Mouse (Mus musculus) embryonic facial prominence, embryonic 11.5 days (tissue): ENCODE data around the gene Ttll1. TPM values are rescaled to one million over a fixed set of nuclear protein-coding genes. Genes with fewer than 3 reads are reported as not detected.

ENCODE experiments used
- ATAC-seq: fragments of 200-750 bp; cut with Nextera tagmentation; replicated peaks from 2 replicates; pipeline ENCODE4 v1.8.0; 2017; ENCODE audit warnings: low read depth; ENCODE audit not compliant: insufficient number of reproducible peaks, low FRiP score, low TSS enrichment
- DNase-seq: peaks from one replicate; pipeline ENCODE4 v3.0.0-alpha.2; 2015; ENCODE audit warnings: low spot score
- H3K27ac ChIP-seq: fragments of 300-500 bp; sonication (generic); replicated peaks from 2 replicates; pipeline ENCODE4 v1.5.1; 2014; ENCODE audit warnings: mild to moderate bottlenecking, low read depth, low read length, control low read depth
- H3K27me3 ChIP-seq: fragments of 300-500 bp; sonication (generic); 2 replicates; pipeline ENCODE4 v1.6.1; 2014; ENCODE audit warnings: mild to moderate bottlenecking, low read length, moderate library complexity, mixed read lengths; ENCODE audit not compliant: control insufficient read depth, insufficient read depth
- H3K36me3 ChIP-seq: fragments of 300-500 bp; sonication (generic); replicated peaks from 2 replicates; pipeline ENCODE4 v1.6.1; 2014; ENCODE audit warnings: low read depth, mild to moderate bottlenecking, low read length, moderate library complexity, mixed read lengths; ENCODE audit not compliant: control insufficient read depth, insufficient read depth
- H3K4me1 ChIP-seq: fragments of 300-500 bp; sonication (generic); 2 replicates; pipeline ENCODE4 v1.6.1; 2014; ENCODE audit warnings: low read length, mixed read lengths; ENCODE audit not compliant: control insufficient read depth, insufficient read depth
- H3K4me2 ChIP-seq: fragments of 300-500 bp; sonication (generic); 2 replicates; pipeline ENCODE4 v1.6.1; 2014; ENCODE audit warnings: low read depth, mild to moderate bottlenecking, control low read depth, low read length, moderate library complexity
- H3K4me3 ChIP-seq: fragments of 300-500 bp; sonication (generic); 2 replicates; pipeline ENCODE4 v1.5.1; 2014; ENCODE audit warnings: low read depth, low read length, control low read depth
- H3K9ac ChIP-seq: fragments of 300-500 bp; sonication (generic); replicated peaks from 2 replicates; pipeline ENCODE4 v1.6.1; 2014; ENCODE audit warnings: mild to moderate bottlenecking, control low read depth, low read length
- H3K9me3 ChIP-seq: fragments of 300-500 bp; sonication (generic); replicated peaks from 2 replicates; pipeline ENCODE4 v1.6.1; 2016; ENCODE audit warnings: mild to moderate bottlenecking, low read length, inconsistent platforms, mixed read lengths; ENCODE audit not compliant: control insufficient read depth
- WGBS: fragments of 180-500 bp; shearing (Covaris S2); extraction: QIAGEN DNeasy Blood & Tissue Kit; methylation state at CpG from one replicate; pipeline ENCODE4 v1.1.7; 2014; 5-methylcytosine and 5-hydroxymethylcytosine counted together
- polyA plus RNA-seq: library from polyadenylated mRNA; unstranded; fragments of >200 nt; fragmentation: Nextera tagmentation; extraction: Ambion mirVana; gene quantifications from 2 replicates; pipeline ENCODE4 v1.2.1, GENCODE M21; 2014

The Ttll1 gene
- polyA plus RNA-seq, 1 experiment from 2014 or later, result 18.1 TPM

DNA sequence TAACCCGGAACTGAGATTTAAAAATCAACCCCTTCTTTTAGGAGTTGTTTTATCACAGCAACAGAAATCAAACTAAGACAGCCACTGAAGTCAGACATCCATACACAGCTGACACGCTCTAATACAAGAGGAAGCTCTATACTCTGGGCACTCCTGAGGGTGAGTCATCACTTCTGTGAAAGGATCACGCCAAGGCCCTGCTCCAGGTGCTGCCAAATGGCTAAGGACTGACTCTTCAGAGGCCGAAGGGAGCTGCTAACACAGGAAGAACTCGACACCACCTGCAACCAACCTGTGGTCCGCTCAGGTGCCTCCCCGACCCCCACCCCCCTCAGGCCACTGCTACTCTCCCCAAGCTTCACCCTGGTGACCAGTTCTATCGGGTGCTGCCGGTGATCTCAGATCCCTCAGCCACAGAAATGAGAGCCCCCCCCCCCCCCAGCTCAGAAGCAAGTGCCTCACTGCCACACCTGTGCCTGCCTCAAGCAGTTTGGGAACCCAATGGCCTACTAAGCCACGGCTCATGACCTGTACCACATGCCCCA is 11.4 kb downstream of the Ttll1 start:
- H3K4me1 ChIP-seq, result no peaks in the 10 kb centered on the region
- H3K36me3 ChIP-seq, result no peaks in the 10 kb centered on the region; the same call in none of the 2 replicates
- 90% methylated on average over 10 of the region's 10 CpGs for WGBS
- H3K9me3 ChIP-seq, result no peaks in the 10 kb centered on the region
- H3K27ac ChIP-seq, result no peak overlapping the region
- no peak overlapping the region for H3K4me3 ChIP-seq
- no peak overlapping the region for H3K4me2 ChIP-seq
- no peak for DNase-seq
- no peaks in the 10 kb centered on the region for H3K27me3 ChIP-seq
- no peak overlapping the region for H3K9ac ChIP-seq
- ATAC-seq, result no peak

DNA sequence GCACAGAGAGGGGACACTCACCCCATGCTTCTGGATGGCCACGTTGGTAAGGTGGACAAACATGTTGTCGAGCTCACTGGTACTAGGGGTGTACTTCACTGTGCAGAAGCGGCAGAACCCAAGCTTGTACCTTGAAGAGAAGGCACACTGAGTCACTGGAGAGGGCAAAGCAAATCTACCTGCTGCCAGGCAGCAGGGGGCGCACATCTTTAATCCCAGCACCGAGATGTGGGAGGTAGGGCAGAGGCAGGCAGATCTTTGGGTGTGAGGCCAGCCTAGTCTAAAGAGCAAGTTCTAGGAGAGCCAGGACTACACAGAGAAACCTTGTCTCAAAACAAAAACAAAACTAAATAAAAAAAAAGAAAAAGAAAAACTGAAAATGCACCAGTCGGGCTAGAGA is 13.4 kb downstream of the Ttll1 start:
- no peak overlapping the region for H3K27ac ChIP-seq
- no peaks in the 10 kb centered on the region for H3K27me3 ChIP-seq
- H3K36me3 ChIP-seq, result no peaks in the 10 kb centered on the region; the same call in none of the 2 replicates
- H3K4me3 ChIP-seq, result no peak overlapping the region
- 93% methylated on average over 6 of the region's 6 CpGs for WGBS
- H3K9me3 ChIP-seq, result no peaks in the 10 kb centered on the region
- H3K9ac ChIP-seq, result no peak overlapping the region
- no peak for ATAC-seq
- no peaks in the 10 kb centered on the region for H3K4me1 ChIP-seq
- no peak overlapping the region for H3K4me2 ChIP-seq
- DNase-seq, result no peak

DNA sequence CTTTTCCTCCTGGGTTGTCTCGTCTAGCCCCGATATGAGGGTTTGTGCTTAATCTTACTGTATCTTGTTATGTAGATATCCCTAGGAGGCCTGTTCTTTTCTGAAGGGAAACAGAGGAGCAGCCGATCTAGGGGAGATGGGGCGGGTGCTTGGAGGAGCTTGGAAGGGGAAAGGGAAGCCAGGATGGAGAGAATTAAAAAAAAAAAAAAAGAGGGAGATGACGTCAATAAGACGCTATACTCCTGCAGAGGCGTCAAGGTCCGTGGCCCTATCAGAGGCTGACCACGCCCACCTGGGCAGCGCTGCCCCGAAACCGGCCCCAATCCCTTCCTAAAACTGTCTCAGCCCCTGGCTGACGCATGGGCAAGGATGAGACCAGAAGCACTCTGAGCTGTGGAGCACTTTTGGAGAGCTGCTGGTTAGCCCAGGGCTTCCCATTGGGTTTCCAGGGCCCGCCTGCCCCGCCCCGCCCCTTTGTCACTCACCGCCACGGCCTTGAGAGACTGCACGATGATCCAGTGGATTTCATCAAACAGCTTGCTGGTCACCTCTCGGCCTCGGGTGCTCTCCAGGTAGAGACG is 14.8 kb downstream of the Ttll1 start:
- no peak for ATAC-seq

DNA sequence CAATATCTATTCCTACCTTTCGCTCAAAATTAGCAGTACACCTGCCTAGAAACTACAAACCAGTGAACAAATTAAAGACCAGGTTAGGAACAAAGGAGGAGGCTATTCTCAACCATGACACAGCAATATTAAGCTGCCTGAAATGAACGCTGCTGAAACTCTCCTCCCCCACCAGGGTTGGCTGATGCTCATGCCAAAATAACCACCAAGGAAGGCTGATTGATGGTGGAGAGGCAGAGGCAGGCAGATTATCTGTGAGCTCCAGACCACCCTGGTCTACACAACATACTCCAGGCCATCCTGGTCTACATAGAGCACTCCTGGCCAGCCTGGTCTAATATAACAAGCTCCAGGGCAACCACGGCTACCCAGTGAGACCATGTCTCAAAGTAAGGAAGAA is 15.5 kb downstream of the Ttll1 start:
- ATAC-seq (no peak), DNase-seq (no peak)
- Histone ChIP-seq H3K36me3 (no peaks in the 10 kb centered on the region; the same call in none of the 2 replicates), H3K4me1 (no peaks in the 10 kb centered on the region), H3K27ac (no peak overlapping the region), H3K9ac (no peak overlapping the region), H3K27me3 (no peaks in the 10 kb centered on the region), H3K4me3 (no peak overlapping the region), H3K4me2 (no peak overlapping the region), H3K9me3 (no peaks in the 10 kb centered on the region)
- WGBS, result 86% methylated on average over 3 of the region's 3 CpGs

More for the DNA sequence above, 14.8 kb downstream of the Ttll1 start:
- Histone ChIP-seq H3K4me1 (no peaks in the 10 kb centered on the region), H3K27ac (no peak overlapping the region), H3K4me2 (no peak overlapping the region; the same call in 1 of the 2 replicates), H3K27me3 (no peaks in the 10 kb centered on the region), H3K4me3 (no peak overlapping the region), H3K9me3 (no peaks in the 10 kb centered on the region), H3K9ac (no peak overlapping the region), H3K36me3 (no peaks in the 10 kb centered on the region; the same call in none of the 2 replicates)
- DNase-seq, result no peak
- 66% methylated on average over 22 of the region's 22 CpGs for WGBS

DNA sequence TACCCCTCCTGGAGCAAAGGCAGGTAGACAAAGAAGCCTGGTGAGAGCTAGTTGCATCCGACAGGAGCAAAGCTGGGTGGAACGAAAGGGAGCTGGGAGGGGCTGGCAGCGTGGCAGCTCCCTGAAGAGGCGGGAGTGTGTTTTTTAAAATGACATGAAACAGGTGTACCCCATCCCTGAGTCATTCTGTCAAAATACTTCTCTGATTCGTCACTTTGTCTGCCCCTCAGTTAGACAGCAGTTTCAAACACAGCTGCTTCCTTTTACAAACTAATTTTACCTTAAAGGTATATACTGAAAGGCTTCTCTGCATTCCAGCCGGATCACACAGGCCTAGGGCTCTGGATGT is 16.1 kb downstream of the Ttll1 start:
- Histone ChIP-seq H3K27ac (no peak overlapping the region), H3K27me3 (no peaks in the 10 kb centered on the region), H3K9ac (no peak overlapping the region), H3K36me3 (no peaks in the 10 kb centered on the region; the same call in none of the 2 replicates), H3K4me2 (no peak overlapping the region), H3K4me3 (no peak overlapping the region), H3K9me3 (no peaks in the 10 kb centered on the region), H3K4me1 (no peaks in the 10 kb centered on the region)
- no peak for DNase-seq
- 71% methylated on average over 6 of the region's 6 CpGs for WGBS
- ATAC-seq, result no peak

DNA sequence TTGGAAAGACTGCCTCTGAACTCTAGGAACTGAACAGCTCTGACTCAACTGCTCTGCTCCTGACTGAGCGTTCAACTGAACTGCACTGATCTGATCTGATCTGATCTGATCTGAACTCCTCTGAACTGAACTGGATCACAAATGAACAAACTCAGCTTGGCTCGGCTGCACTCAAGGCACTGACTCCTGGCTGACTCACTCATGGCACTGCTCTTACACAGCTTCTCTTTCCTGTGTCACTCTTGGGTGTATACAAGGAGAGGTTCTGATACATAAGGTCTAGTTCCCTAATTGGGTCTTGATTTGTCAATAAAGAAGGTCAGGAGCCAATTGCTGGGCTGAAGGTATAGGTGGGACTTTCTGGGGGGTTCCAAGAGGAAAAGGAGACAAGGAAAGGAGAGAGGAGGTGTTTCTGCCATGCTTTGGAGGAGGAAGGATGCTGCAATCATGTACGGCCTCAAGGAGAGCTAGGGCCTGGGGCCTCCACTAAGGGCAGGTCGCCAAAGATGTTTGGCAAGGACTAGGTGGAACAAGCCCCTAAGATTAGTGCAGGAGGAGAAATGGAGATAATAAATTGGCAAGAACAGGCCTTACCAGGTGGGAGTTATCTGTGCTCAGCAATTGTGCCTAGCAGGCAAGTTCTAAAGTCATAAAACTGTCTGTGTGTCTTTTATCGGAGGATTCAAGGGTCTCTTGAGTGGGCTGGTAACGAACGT is 16.7 kb downstream of the Ttll1 start:
- H3K27me3 ChIP-seq, result no peaks in the 10 kb centered on the region
- no peak overlapping the region for H3K9ac ChIP-seq
- H3K27ac ChIP-seq, result no peak overlapping the region
- DNase-seq (no peak), ATAC-seq (no peak)
- H3K36me3 ChIP-seq, result no peaks in the 10 kb centered on the region; the same call in none of the 2 replicates
- no peak overlapping the region for H3K4me3 ChIP-seq
- H3K9me3 ChIP-seq, result no peaks in the 10 kb centered on the region
- WGBS, result 92% methylated on average over 7 of the region's 7 CpGs
- H3K4me1 ChIP-seq, result no peaks in the 10 kb centered on the region
- H3K4me2 ChIP-seq, result no peak overlapping the region

DNA sequence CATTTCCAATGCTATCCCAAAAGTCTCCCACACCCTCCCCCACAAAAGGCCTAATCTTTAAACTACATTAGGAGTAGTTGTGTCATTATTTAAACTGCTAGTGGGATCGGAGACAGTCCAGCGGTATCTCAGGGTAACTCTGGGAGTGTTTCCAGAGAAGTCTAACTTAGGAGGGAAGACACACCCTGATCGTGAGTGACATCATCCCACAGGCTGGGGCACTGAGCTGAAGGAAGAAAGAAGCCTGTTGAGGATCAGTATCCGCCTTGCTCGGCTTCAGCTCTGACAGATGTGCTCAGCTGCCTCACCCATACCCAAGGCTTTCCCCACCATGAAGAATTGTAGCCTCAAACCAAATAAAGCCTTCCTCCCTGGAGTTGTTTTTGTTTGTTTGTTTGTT is 18.8 kb downstream of the Ttll1 start:
- ATAC-seq, result no peak

DNA sequence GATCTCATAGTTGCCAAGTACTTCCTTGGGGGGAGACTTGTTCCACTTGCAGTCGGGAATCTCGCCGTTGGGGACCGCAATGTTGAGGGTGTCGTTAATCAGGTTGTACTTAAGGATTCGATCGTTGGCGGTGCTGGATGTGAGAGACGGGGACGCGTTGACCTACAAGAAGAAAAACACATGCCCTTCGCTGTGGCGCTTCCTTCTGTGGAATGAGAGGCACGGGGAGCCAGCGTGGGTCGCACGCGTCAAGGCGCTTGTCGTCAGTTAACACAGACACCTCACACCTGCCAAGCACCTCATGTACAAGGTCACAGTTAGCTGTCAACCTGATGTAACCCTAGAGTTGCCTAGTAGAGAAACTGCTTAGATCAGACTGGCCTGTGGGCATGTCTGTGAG is 21.2 kb downstream of the Ttll1 start:
- Histone ChIP-seq H3K36me3 (no peaks in the 10 kb centered on the region; the same call in 1 of the 2 replicates), H3K27ac (no peak overlapping the region), H3K27me3 (no peaks in the 10 kb centered on the region), H3K4me2 (no peak overlapping the region), H3K9me3 (no peaks in the 10 kb centered on the region), H3K4me3 (no peak overlapping the region), H3K9ac (no peak overlapping the region), H3K4me1 (no peaks in the 10 kb centered on the region)
- DNase-seq (no peak), ATAC-seq (no peak)
- WGBS, result 92% methylated on average over 20 of the region's 20 CpGs

More for the DNA sequence above, 18.8 kb downstream of the Ttll1 start:
- 75% methylated on average over 5 of the region's 5 CpGs for WGBS
- H3K9me3 ChIP-seq, result no peaks in the 10 kb centered on the region
- no peaks in the 10 kb centered on the region for H3K27me3 ChIP-seq
- H3K4me1 ChIP-seq, result no peaks in the 10 kb centered on the region
- DNase-seq, result no peak
- no peak overlapping the region for H3K4me3 ChIP-seq
- no peak overlapping the region for H3K9ac ChIP-seq
- no peak overlapping the region for H3K27ac ChIP-seq
- no peaks in the 10 kb centered on the region; the same call in none of the 2 replicates for H3K36me3 ChIP-seq
- H3K4me2 ChIP-seq, result no peak overlapping the region
